Mouse (Mus musculus) macrophage (primary cell): ENCODE results near the gene Jmy. TPM values are rescaled to one million over a fixed set of nuclear protein-coding genes. Genes with fewer than 3 reads are reported as not detected.

Experiments used
- H3K27ac ChIP-seq: fragments of 350-480 bp; formaldehyde crosslinking; 2 replicates; pipeline ENCODE4 v1.9.0; 2021
- H3K36me3 ChIP-seq: fragments of 350-480 bp; formaldehyde crosslinking; 2 replicates; pipeline ENCODE4 v1.9.0; 2021; ENCODE audit errors: inconsistent target
- H3K4me3 ChIP-seq: fragments of 350-480 bp; formaldehyde crosslinking; 2 replicates; pipeline ENCODE4 v1.9.0; 2021; ENCODE audit errors: inconsistent target
- H3K79me2 ChIP-seq: fragments of 350-480 bp; formaldehyde crosslinking; 2 replicates; pipeline ENCODE4 v1.9.0; 2021; ENCODE audit errors: inconsistent target
- WGBS: methylation state at CpG from one replicate; pipeline ENCODE4 v1.1.7; 2026; ENCODE audit warnings: inconsistent platforms; ENCODE audit not compliant: missing documents; 5-methylcytosine and 5-hydroxymethylcytosine counted together
- polyA plus RNA-seq: library from polyadenylated mRNA; stranded (reverse); fragments of 250-400 nt; gene quantifications from 3 replicates; pipeline ENCODE4 v1.2.4, GENCODE M21; 2018; ENCODE audit warnings: inconsistent platforms

Gene Jmy
- polyA plus RNA-seq, 1 experiment from 2014 or later, result 4.6 TPM

DNA sequence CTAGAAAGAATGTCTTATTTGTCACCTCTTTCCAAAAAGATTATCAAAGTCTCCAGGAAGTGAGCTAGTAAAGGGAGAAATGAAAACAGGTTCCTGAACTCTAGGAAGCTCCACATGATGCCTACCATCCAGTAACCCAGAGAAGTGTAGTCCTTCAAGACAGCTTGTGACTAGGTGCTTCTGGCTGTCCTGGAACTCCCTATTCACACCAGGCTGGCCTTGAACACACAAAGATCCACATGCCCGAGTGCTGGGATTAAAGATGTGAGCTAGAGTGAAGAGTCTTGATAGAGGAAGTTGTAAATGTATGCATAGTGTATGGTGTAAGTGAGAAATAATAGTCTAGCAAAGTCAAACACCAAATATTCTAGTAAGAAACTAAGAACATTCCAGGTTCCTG is 2.6 kb downstream of the Jmy start:
- no peaks in the 10 kb centered on the region for H3K36me3 ChIP-seq
- 69% methylated on average over 1 of the region's 1 CpGs for WGBS
- no peak overlapping the region for H3K4me3 ChIP-seq
- H3K27ac ChIP-seq, result no peak overlapping the region
- no peaks in the 10 kb centered on the region; the same call in 1 of the 2 replicates for H3K79me2 ChIP-seq

DNA sequence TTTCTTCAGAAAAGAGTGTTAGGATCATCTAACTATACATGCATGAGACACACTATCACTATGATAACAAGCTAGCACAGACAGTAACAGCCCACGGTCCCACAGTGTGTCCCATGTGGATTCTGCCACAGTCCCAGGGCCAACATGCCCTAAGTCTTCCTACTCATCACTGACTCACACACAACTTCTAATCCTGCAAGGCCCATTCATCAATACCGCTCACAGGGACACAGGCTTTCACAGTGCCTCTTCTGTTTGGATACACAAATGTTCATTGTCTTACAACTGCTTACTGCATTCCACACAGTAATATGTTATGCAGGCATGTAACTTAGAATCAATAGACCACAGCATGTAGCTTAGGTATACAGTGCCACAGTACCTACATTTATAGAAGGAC is 11.1 kb downstream of the Jmy start:
- Histone ChIP-seq H3K36me3 (no peaks in the 10 kb centered on the region), H3K4me3 (no peak overlapping the region)
- 93% methylated on average over 2 of the region's 2 CpGs for WGBS

DNA sequence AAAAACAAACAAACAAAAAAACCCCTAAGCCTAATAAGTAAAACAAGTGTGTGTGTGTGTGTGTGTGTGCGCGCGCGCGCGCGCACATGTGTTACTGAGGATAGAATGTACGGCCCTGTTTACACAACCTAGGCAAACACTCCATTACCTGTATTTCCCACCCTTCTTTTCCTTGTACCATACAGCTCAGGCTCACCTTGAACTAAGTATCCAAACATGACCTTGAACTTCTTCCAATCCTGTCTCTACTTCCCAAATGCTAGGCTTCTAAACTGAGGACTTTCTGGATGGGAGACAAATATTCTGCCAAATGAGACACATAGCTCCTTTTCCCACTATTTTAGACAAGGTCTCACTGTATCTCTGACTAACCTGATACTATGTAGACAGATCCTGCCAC is 11.9 kb downstream of the Jmy start:
- Histone ChIP-seq H3K4me3 (no peak overlapping the region), H3K27ac (no peak overlapping the region), H3K36me3 (no peaks in the 10 kb centered on the region), H3K79me2 (no peaks in the 10 kb centered on the region)
- WGBS, result 96% methylated on average over 8 of the region's 8 CpGs

More for the DNA sequence above, 11.1 kb downstream of the Jmy start:
- Histone ChIP-seq H3K79me2 (no peaks in the 10 kb centered on the region), H3K27ac (no peak overlapping the region)

DNA sequence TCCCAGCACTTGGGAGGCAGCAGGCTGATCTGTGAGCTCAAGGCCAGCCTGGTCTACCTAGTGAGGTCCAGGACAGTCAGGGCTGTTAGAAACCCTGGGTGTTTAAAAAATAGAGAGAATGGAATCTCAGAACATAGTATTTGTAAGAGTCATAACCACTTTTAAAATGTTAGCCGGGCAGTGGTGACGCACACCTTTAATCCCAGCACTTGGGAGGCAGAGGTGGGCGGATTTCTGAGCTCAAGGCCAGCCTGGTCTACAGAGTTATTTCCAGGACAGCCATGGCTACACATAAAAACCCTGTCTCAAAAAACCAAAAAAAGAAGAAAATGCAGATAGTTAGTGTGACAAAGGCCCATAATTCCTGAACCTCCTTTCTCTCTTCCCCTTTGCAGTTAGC is 15.3 kb downstream of the Jmy start:
- Histone ChIP-seq H3K27ac (no peak overlapping the region), H3K79me2 (no peaks in the 10 kb centered on the region), H3K4me3 (no peak overlapping the region), H3K36me3 (no peaks in the 10 kb centered on the region)
- WGBS, result 100% methylated on average over 3 of the region's 3 CpGs

DNA sequence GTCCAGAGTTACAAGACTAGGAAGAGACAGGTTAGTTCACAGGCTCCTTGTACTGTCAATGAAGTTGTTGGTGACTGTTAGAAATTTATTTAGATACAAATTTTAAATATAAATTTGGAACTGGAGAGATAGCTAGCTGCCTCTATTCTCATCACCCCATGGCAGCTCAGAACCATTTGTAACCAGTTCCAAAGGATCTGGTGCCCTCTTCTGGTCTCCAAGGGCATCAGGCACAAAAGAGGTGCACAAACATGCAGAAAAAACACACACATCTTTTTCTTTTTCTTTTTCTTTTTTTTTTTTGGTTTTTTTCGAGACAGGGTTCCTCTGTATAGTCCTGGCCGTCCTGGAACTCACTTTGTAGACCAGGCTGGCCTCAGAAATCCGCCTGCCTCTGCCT is 18.5 kb downstream of the Jmy start:
- WGBS, result 100% methylated on average over 2 of the region's 3 CpGs
- Histone ChIP-seq H3K79me2 (no peaks in the 10 kb centered on the region), H3K4me3 (no peak overlapping the region), H3K36me3 (no peaks in the 10 kb centered on the region), H3K27ac (no peak overlapping the region)

DNA sequence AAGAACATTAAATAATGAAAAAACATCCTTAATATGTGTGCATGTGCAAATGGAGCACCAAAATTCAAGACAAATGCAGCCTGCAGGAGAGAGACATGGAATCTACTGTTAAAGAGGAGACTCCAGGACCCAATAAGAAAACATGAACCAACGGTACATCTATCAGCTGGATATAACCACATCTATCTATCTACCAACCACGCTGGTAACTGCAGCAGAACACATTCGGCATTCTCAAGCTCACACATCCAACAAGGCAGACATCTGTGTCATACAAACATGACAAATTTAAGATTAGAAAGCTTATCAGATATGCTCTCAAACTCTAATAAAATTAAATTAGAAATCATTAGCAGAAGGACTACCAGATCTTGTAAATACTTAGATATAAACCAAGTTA is 21.3 kb downstream of the Jmy start:
- Histone ChIP-seq H3K79me2 (no peaks in the 10 kb centered on the region), H3K36me3 (no peaks in the 10 kb centered on the region), H3K27ac (no peak overlapping the region), H3K4me3 (no peak overlapping the region)
- WGBS, result 95% methylated on average over 3 of the region's 3 CpGs

DNA sequence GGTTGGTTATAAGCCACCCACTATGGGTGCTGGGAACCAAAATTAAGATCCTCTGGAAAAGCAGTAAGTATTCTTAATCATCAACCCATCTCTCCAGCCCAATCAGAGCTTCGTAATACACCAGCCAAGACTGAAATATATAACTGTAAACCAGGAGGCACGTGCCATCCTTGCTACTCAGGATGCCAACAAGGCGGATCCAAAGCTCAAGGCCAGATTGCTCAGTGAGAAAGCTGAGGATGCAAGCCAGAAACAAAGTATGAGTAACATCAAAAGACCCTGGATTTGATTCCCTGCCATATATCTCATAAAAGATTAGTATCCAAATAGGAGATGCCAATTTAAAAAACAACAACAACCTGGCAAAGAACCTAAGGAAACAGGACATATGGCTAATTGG is 31.3 kb downstream of the Jmy start:
- Histone ChIP-seq H3K4me3 (no peak overlapping the region), H3K27ac (no peak overlapping the region), H3K79me2 (no peaks in the 10 kb centered on the region), H3K36me3 (no peaks in the 10 kb centered on the region)
- WGBS, result 95% methylated on average over 3 of the region's 3 CpGs

DNA sequence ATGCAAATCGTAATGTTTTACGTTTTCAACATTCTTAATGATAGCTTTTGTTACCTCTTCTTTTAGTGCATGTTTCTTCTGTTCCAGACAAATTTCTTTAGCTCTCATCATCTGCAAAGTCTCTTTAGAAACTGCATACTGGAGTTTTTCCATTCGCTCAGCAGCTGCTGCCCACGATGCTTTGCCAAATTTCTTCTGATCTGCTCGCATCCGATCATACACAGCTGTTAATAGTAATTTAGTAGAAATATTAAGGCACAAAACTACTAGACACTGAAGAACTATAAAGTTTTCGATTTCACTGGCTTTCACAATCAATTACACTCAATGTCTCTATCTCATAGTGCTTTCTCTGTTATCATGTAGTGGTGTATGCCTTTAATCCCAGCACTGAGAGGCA is 40.0 kb downstream of the Jmy start:
- Histone ChIP-seq H3K36me3 (0 out of 2 replicates have a peak, but pooled peaks cover 5% of the 10 kb centered on the region), H3K4me3 (no peak overlapping the region), H3K27ac (no peak overlapping the region), H3K79me2 (no peaks in the 10 kb centered on the region)
- 94% methylated on average over 7 of the region's 7 CpGs for WGBS

DNA sequence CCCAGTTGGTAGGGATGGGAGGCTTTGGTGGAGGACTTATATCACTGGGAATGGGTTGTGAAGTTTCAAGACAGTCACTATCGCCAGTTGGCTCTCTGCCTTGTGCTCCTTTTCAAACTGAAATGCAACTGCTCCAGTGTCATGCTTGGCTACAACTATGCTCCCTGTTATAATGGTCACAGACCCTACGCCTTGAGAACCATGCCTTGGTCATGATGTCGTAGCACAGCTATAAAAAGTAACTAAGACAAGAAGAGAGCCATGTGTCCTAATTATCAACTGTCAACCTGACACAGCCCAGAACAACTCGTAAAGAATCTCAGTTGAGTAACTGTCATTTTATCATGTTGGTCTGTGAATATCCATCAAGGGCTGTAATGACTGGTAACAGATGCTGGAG is 41.0 kb downstream of the Jmy start:
- Histone ChIP-seq H3K27ac (no peak overlapping the region), H3K79me2 (no peaks in the 10 kb centered on the region), H3K36me3 (0 out of 2 replicates have a peak, but pooled peaks cover 5% of the 10 kb centered on the region), H3K4me3 (no peak overlapping the region)
- WGBS, result 98% methylated on average over 4 of the region's 4 CpGs

DNA sequence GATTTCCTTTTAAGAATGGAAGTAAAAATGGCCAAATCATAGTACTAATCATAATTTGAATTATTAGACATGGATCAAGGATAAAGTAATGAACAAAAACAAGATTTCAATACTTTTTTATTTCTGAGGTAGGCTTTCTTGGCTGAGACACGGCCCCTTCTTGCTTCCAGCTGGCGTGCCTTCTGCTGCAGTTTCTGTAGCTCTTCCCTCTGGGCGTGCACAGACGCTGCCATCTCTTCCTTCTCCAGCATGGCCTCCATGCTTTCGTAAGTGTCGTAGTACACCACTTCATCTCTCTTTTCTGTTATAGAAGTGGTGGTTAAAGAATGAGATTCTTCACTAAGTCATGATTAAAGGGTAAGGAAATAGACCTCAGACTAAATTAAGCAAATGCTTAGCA is 46.3 kb downstream of the Jmy start:
- Histone ChIP-seq H3K4me3 (no peak overlapping the region), H3K79me2 (no peaks in the 10 kb centered on the region), H3K27ac (no peak overlapping the region), H3K36me3 (no peaks in the 10 kb centered on the region)
- WGBS, result 97% methylated on average over 6 of the region's 6 CpGs

DNA sequence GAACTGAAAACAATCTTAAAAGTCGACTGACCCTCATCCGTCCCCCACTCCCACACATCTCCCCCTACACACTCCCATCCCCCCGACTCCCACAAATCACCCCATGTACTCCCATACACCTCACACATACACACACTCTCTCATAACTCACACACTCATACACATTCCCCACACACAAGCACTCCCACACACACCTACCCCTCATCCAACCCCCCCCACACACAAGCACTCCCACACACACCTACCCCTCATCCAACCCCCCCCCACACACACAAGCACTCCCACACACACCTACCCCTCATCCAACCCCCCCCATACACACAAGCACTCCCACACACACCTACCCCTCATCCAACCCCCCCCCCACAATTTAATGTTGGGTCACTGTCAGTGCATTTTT is 59.4 kb downstream of the Jmy start:
- peaks cover 2% of the 10 kb centered on the region; the same call in 1 of the 2 replicates for H3K36me3 ChIP-seq
- no peaks in the 10 kb centered on the region for H3K79me2 ChIP-seq
- H3K27ac ChIP-seq, result no peak overlapping the region
- no peak overlapping the region for H3K4me3 ChIP-seq
- 97% methylated on average over 3 of the region's 3 CpGs for whole genome bisulfite sequencing

DNA sequence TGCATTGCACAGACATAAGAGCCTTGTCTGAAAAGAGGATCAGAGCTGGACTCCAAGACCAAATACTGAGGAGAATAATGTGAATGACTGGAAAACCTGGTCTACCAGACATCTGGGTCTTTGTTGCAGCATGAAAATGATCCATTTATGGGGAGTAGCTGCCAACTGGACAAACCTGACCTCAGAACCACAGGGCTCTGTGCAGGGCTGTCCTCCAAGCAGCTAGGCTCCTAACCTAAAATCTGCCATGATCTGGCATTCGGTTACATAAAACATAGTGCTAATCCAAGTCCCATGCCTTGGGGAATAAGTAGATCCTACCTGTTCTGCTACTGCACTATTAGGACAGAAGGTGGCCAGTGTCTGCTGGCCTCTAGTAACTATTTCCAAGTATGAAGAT is 70.4 kb downstream of the Jmy start:
- no peak overlapping the region for H3K4me3 ChIP-seq
- 100% methylated on average over 1 of the region's 1 CpGs for WGBS
- H3K36me3 ChIP-seq, result no peaks in the 10 kb centered on the region
- no peaks in the 10 kb centered on the region for H3K79me2 ChIP-seq
- no peak overlapping the region for H3K27ac ChIP-seq

DNA sequence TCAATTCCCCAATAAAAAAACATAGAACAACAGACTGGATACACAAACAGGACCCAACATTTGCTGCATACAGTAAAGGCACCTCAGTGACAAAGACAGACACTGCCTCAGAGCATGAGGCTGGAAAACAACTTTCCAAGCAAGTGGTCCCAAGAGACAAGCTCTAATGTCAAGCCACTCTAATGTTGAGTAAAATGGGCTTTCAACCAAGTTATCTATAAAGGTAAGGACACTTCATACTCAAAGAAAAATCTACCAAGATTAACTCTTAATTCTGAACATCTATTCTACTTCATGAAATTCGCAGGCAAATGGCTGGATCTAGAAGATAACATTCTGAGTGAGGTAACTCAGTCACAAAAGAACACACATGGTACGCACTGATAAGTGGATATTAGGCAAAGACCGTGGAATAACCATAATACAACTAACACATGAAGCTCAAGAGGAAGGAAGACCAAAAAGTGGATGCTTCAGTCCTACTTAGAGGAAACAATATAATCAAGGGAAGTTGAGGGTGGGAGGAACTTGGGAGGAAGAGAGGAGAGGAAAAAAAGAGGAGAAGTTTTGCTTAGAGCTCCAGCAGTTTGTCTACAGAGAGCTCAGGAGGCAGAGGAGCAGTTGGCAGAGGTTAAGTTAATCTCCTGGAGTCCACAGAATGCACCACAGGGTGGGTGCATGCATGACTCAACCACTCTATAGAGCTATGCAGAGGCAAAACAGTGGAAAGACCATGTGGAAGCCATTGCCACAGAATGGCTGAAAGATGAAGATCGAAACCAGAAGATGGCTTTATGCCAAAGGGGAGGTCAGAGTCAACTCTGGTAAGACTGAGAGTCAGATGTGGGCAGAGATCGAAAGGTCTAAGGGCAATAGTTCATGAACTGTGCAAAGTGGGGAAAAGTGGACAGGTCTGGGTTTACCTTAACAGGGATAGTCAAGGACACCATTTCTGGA is 71.4 kb downstream of the Jmy start:
- WGBS, result 90% methylated on average over 5 of the region's 5 CpGs
- Histone ChIP-seq H3K79me2 (no peaks in the 10 kb centered on the region), H3K4me3 (no peak overlapping the region), H3K36me3 (no peaks in the 10 kb centered on the region), H3K27ac (no peak overlapping the region)

DNA sequence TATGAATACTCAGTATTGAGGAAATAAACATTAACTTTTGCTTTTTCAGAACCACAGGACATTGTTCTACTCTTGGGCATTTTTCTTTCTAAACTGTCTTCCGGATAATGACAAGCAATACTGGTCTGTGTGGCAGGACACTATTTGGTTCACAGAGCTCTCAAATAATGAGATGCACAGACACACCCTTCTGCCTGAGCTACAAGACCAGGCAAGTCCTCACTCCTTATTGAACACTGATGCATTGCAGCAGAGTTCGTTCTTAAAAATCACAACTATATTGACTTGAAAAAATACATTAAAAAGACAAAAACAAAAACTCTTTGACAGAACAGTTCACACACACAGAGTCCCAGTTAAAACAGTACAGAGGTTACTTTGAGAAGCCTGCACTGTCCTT is 76.4 kb downstream of the Jmy start:
- Histone ChIP-seq H3K4me3 (no peak overlapping the region), H3K36me3 (no peaks in the 10 kb centered on the region), H3K27ac (no peak overlapping the region), H3K79me2 (no peaks in the 10 kb centered on the region)
- WGBS, result 70% methylated on average over 2 of the region's 2 CpGs

DNA sequence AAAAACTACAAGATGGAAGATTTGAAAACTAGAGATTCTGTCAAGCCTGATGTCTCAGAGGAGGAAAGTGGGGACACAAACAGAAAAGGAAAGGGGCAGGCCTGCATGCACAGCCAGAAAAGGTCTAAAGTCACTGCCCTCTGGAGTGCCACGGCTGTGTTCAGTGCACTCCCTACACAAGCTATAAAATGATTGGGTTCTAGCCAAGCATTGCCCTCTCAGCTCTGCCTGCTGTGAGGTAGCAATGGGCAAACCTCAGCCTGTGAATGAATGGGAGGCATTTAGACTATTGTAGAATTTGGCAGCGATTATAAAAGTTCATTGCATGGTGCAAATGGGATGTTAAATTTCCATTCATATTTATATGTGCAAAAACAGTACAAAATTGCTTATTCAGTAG is 79.8 kb downstream of the Jmy start:
- no peaks in the 10 kb centered on the region for H3K36me3 ChIP-seq
- H3K27ac ChIP-seq, result no peak overlapping the region
- H3K4me3 ChIP-seq, result no peak overlapping the region
- H3K79me2 ChIP-seq, result no peaks in the 10 kb centered on the region
- 87% methylated on average over 2 of the region's 2 CpGs for WGBS
